Mouse (Mus musculus): ENCODE measurements around the gene Ryk.

DNA sequence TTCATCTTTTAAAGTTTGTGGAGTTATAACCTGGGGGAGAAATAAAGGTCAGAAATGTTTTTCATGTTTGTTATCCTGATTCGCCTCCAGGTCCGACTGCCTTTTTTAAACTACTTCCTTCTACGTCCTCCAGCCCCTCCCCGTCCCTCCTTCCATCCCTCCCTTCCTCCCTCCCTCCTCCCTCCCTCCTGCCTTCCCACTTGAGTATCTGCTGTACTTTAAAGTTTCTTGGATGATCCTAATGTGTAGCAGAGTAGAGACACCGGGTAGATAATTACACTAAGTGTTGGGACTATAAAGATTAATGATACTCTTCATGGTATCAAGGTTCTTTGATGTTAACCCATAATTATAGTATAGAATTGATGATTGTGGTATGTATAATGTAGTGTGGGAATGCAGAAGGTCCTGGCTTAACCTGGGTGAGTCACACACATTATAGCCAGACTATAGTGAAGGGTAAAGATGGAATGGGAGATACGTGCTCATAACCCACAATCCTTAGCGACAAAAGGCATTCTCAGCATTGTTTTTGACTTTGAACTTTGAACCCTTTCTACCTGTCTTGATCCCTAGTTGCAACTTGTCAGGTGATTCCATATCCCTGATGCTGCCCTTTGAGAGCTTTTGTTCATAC, 41.5 kb downstream of the Ryk start:
- TF ChIP-seq CTCF (conservative IDR thresholded peaks at IDR 0.05; ENCODE audit: low read length) (no peak), POU5F1 (IDR thresholded peaks at IDR 0.05; ENCODE audit: borderline replicate concordance, low read length) (no peak)
